Mouse (Mus musculus): ENCODE data around the gene Tmem209. TPM values are rescaled to one million over a fixed set of nuclear protein-coding genes. Genes with fewer than 3 reads are reported as not detected.

The Tmem209 gene
- polyA plus RNA-seq, 1 experiment from 2014 or later = 44.1 TPM

GRCm38 (mm10) chr6:30551193-30551515 lies 41.6 kb upstream of the Tmem209 start:
- Histone ChIP-seq H3K27me3 (ENCODE audit: control insufficient read depth, insufficient read depth, low read length) (no peaks in the 10 kb centered on the region), H3K4me2 (ENCODE audit: low read depth, low read length) (no peak overlapping the region), H3K27ac (replicated peaks; ENCODE audit: low read depth, low read length) (no peak overlapping the region), H3K36me3 (replicated peaks; ENCODE audit: control insufficient read depth, insufficient read depth, low read depth, low read length) (no peaks in the 10 kb centered on the region), H3K9ac (replicated peaks; ENCODE audit: low read length) (no peak overlapping the region), H3K9me3 (replicated peaks; ENCODE audit: control insufficient read depth, low read length) (no peaks in the 10 kb centered on the region), H3K4me3 (ENCODE audit: low read depth, low read length) (no peak overlapping the region), H3K4me1 (ENCODE audit: control insufficient read depth, insufficient read depth, low read length) (peaks cover 2% of the 10 kb centered on the region)
- no peak for DNase-seq (ENCODE audit: low spot score)
- no peak for ATAC-seq (replicated peaks; ENCODE audit: insufficient number of reproducible peaks, low FRiP score, low TSS enrichment, low read depth)

- Histone ChIP-seq H3K4me3 (ENCODE audit: low read depth, low read length) (no peak overlapping the region), H3K27ac (replicated peaks; ENCODE audit: low read depth, low read length) (no peak overlapping the region), H3K4me2 (ENCODE audit: low read depth, low read length) (no peak overlapping the region), H3K9me3 (replicated peaks; ENCODE audit: control insufficient read depth, low read length) (no peaks in the 10 kb centered on the region), H3K36me3 (replicated peaks; ENCODE audit: control insufficient read depth, insufficient read depth, low read depth, low read length) (no peaks in the 10 kb centered on the region), H3K27me3 (ENCODE audit: control insufficient read depth, insufficient read depth, low read length) (no peaks in the 10 kb centered on the region), H3K4me1 (ENCODE audit: control insufficient read depth, insufficient read depth, low read length) (peaks cover 2% of the 10 kb centered on the region), H3K9ac (replicated peaks; ENCODE audit: low read length) (no peak overlapping the region)
- WGBS = 76% methylated on average over 7 of the region's 7 CpGs
- DNase-seq (ENCODE audit: low spot score) = no peak
- ATAC-seq (replicated peaks; ENCODE audit: insufficient number of reproducible peaks, low FRiP score, low TSS enrichment, low read depth) = no peak
Measured at GRCm38 (mm10) chr6:30550496-30551192, 41.1 kb upstream of the Tmem209 start.

GRCm38 (mm10) chr6:30549231-30549761 lies 39.7 kb upstream of the Tmem209 start:
- H3K9ac ChIP-seq (replicated peaks; ENCODE audit: low read length) = peak overlapping the region; percentile 32
- H3K4me3 ChIP-seq (ENCODE audit: low read depth, low read length) = no peak overlapping the region
- peak overlapping the region; percentile 93 for H3K27ac ChIP-seq (replicated peaks; ENCODE audit: low read depth, low read length)
- DNase-seq (ENCODE audit: low spot score) (peak; percentile 92), ATAC-seq (replicated peaks; ENCODE audit: insufficient number of reproducible peaks, low FRiP score, low TSS enrichment, low read depth) (peak; percentile 78)
- H3K4me2 ChIP-seq (ENCODE audit: low read depth, low read length) = peak overlapping the region; percentile 8; the same call in 1 of the 2 replicates
- H3K27me3 ChIP-seq (ENCODE audit: control insufficient read depth, insufficient read depth, low read length) = no peaks in the 10 kb centered on the region
- peaks cover 2% of the 10 kb centered on the region for H3K4me1 ChIP-seq (ENCODE audit: control insufficient read depth, insufficient read depth, low read length)
- 2% methylated on average over 15 of the region's 15 CpGs for WGBS
- H3K9me3 ChIP-seq (replicated peaks; ENCODE audit: control insufficient read depth, low read length) = no peaks in the 10 kb centered on the region
- no peaks in the 10 kb centered on the region for H3K36me3 ChIP-seq (replicated peaks; ENCODE audit: control insufficient read depth, insufficient read depth, low read depth, low read length)

GRCm38 (mm10) chr6:30547656-30548306 lies 38.2 kb upstream of the Tmem209 start:
- Histone ChIP-seq H3K9me3 (replicated peaks; ENCODE audit: control insufficient read depth, low read length) (no peaks in the 10 kb centered on the region), H3K4me1 (ENCODE audit: control insufficient read depth, insufficient read depth, low read length) (peaks cover 2% of the 10 kb centered on the region), H3K4me2 (ENCODE audit: low read depth, low read length) (no peak overlapping the region), H3K4me3 (ENCODE audit: low read depth, low read length) (no peak overlapping the region), H3K36me3 (replicated peaks; ENCODE audit: control insufficient read depth, insufficient read depth, low read depth, low read length) (no peaks in the 10 kb centered on the region), H3K27ac (replicated peaks; ENCODE audit: low read depth, low read length) (peak overlapping the region; percentile 93), H3K27me3 (ENCODE audit: control insufficient read depth, insufficient read depth, low read length) (no peaks in the 10 kb centered on the region), H3K9ac (replicated peaks; ENCODE audit: low read length) (peak overlapping the region; percentile 33)
- DNase-seq (ENCODE audit: low spot score) (no peak), ATAC-seq (replicated peaks; ENCODE audit: insufficient number of reproducible peaks, low FRiP score, low TSS enrichment, low read depth) (no peak)
- WGBS = 22% methylated on average over 9 of the region's 9 CpGs

GRCm38 (mm10) chr6:30547274-30547645 lies 37.7 kb upstream of the Tmem209 start:
- H3K27me3 ChIP-seq (ENCODE audit: control insufficient read depth, insufficient read depth, low read length) = no peaks in the 10 kb centered on the region
- ATAC-seq (replicated peaks; ENCODE audit: insufficient number of reproducible peaks, low FRiP score, low TSS enrichment, low read depth) = no peak
- no peaks in the 10 kb centered on the region for H3K9me3 ChIP-seq (replicated peaks; ENCODE audit: control insufficient read depth, low read length)
- H3K9ac ChIP-seq (replicated peaks; ENCODE audit: low read length) = no peak overlapping the region; the same call in 1 of the 2 replicates
- DNase-seq (ENCODE audit: low spot score) = peak; percentile 79
- peak overlapping the region; percentile 35 for H3K4me2 ChIP-seq (ENCODE audit: low read depth, low read length)
- H3K27ac ChIP-seq (replicated peaks; ENCODE audit: low read depth, low read length) = peak overlapping the region; percentile 93
- no peaks in the 10 kb centered on the region for H3K36me3 ChIP-seq (replicated peaks; ENCODE audit: control insufficient read depth, insufficient read depth, low read depth, low read length)
- no peak overlapping the region for H3K4me3 ChIP-seq (ENCODE audit: low read depth, low read length)
- WGBS = 0% methylated on average over 16 of the region's 17 CpGs
- H3K4me1 ChIP-seq (ENCODE audit: control insufficient read depth, insufficient read depth, low read length) = peaks cover 2% of the 10 kb centered on the region

GRCm38 (mm10) chr6:30546571-30547273 lies 37.1 kb upstream of the Tmem209 start:
- Histone ChIP-seq H3K4me3 (ENCODE audit: low read depth, low read length) (no peak overlapping the region), H3K27me3 (ENCODE audit: control insufficient read depth, insufficient read depth, low read length) (no peaks in the 10 kb centered on the region), H3K9ac (replicated peaks; ENCODE audit: low read length) (peak overlapping the region; percentile 58), H3K27ac (replicated peaks; ENCODE audit: low read depth, low read length) (peak overlapping the region; percentile 93), H3K4me1 (ENCODE audit: control insufficient read depth, insufficient read depth, low read length) (peaks cover 5% of the 10 kb centered on the region), H3K9me3 (replicated peaks; ENCODE audit: control insufficient read depth, low read length) (no peaks in the 10 kb centered on the region), H3K4me2 (ENCODE audit: low read depth, low read length) (peak overlapping the region; percentile 35), H3K36me3 (replicated peaks; ENCODE audit: control insufficient read depth, insufficient read depth, low read depth, low read length) (no peaks in the 10 kb centered on the region)
- ATAC-seq (replicated peaks; ENCODE audit: insufficient number of reproducible peaks, low FRiP score, low TSS enrichment, low read depth) (0 out of 2 replicates have a peak, but pooled peaks have one; percentile 25), DNase-seq (ENCODE audit: low spot score) (peak; percentile 69)
- 11% methylated on average over 17 of the region's 17 CpGs for WGBS

GRCm38 (mm10) chr6:30545689-30546088 lies 36.1 kb upstream of the Tmem209 start:
- DNase-seq (ENCODE audit: low spot score) (no peak), ATAC-seq (replicated peaks; ENCODE audit: insufficient number of reproducible peaks, low FRiP score, low TSS enrichment, low read depth) (no peak)
- 77% methylated on average over 7 of the region's 7 CpGs for WGBS
- Histone ChIP-seq H3K36me3 (replicated peaks; ENCODE audit: control insufficient read depth, insufficient read depth, low read depth, low read length) (no peaks in the 10 kb centered on the region), H3K4me3 (ENCODE audit: low read depth, low read length) (no peak overlapping the region), H3K9me3 (replicated peaks; ENCODE audit: control insufficient read depth, low read length) (no peaks in the 10 kb centered on the region), H3K27ac (replicated peaks; ENCODE audit: low read depth, low read length) (no peak overlapping the region; the same call in 1 of the 2 replicates), H3K9ac (replicated peaks; ENCODE audit: low read length) (0 out of 2 replicates have a peak overlapping the region, but pooled peaks have one; percentile 30), H3K4me2 (ENCODE audit: low read depth, low read length) (no peak overlapping the region), H3K27me3 (ENCODE audit: control insufficient read depth, insufficient read depth, low read length) (no peaks in the 10 kb centered on the region), H3K4me1 (ENCODE audit: control insufficient read depth, insufficient read depth, low read length) (peaks cover 9% of the 10 kb centered on the region)
